Mouse (Mus musculus): ENCODE data around the gene Col28a1. TPM values are rescaled to one million over a fixed set of nuclear protein-coding genes. Genes with fewer than 3 reads are reported as not detected.
"Not testable (repeated sequence)": the region's sequence is repeated elsewhere in the genome, so short reads cannot be mapped to it uniquely, and the experiment has no call there.

Gene Col28a1
- polyA plus RNA-seq, 1 experiment, result not detected

DNA sequence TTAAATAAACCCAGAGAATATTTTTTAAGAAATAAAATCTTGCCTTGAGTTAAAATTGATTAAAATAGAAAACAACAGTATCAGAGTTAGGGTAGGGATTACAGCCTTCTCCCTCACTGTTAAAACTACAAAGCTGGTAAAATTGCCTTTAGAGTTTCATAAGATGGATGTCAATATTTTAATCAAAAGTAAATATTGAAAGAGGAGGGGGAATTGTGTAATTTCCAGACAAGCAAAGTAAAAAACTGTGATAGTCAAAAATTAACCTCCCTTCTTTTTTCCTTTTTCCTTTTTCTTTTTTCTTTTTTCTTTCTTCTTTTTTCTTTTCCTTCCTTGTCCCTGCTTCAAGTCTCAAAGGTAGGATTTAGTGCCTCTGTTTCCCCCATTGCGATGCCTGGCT lies 146.6 kb downstream of the Col28a1 start:
- H3K4me3 ChIP-seq (ENCODE audit: insufficient read depth, low read length), result no peak overlapping the region
- no peak for TF ChIP-seq CTCF (IDR thresholded peaks at IDR 0.05; ENCODE audit: low read depth, low read length)
- TF ChIP-seq POLR2A (IDR thresholded peaks at IDR 0.05; ENCODE audit: borderline replicate concordance, low read depth, low read length), result no peak

DNA sequence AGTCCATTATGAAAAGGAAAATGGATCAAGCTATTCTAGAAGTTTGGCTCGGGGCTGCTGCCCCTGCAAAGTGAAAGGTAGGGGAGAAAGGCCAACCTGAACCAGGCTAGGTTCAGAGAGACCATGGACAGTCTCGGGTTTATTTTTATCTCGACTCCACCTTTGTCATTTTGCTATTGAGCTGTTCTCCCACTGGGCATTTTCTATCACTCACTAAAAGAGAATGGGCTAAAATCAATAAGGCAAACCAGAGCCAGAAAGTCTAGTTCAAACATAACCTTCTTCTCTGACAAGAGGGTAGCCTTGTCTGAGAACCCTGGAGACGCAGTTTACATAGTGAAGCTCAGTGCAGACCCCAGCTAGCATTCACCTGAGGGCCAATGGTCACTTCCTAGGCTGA lies 163.7 kb downstream of the Col28a1 start:
- Histone ChIP-seq H3K4me1 (ENCODE audit: control insufficient read depth, insufficient read depth, low read length) (no peaks in the 10 kb centered on the region), H3K4me3 (ENCODE audit: insufficient read depth, low read length) (no peak overlapping the region), H3K27ac (ENCODE audit: insufficient read depth, low read depth, low read length) (no peak overlapping the region)
- TF ChIP-seq CTCF (IDR thresholded peaks at IDR 0.05; ENCODE audit: low read depth, low read length) (no peak), POLR2A (IDR thresholded peaks at IDR 0.05; ENCODE audit: borderline replicate concordance, low read depth, low read length) (no peak)

More for the DNA sequence above, 146.6 kb downstream of the Col28a1 start:
- H3K27ac ChIP-seq (ENCODE audit: insufficient read depth, low read depth, low read length), result no peak overlapping the region
- no peaks in the 10 kb centered on the region for H3K4me1 ChIP-seq (ENCODE audit: control insufficient read depth, insufficient read depth, low read length)

DNA sequence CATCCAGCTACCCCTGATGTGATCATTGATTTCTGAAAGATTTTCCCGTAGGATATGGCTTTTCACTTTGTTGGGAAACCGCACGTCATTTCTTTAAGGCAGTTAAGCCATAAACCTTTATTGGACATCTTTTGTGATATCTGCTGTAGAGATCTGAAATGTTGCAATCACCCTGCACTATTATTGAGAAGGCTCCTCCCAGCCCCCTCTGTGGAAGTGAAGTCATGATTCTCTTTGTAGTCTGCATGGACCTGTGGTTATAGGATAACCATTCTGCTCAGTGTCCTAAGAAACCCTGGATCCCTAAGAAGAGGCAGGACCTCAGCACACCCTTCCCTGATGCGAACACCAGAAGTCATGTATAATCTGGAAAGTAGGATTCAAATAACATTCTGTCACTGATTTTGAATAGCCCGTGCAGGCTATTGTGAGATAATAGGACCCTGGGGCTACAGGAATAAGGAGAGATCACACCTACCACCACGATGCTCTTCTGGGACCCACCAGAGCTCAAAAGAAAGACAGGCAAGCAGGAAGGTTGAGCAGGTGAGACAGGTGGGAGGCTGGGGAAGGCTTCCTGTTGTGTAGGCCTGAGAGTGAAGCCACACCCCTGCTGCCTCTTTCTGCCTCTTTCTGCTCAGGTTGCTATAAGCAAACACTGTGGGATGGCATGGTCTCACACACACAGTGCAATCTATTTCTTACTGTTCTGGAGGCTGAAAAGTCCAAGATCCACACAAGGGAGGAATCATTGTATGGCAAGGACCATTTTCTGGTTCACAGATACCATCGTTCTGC lies 166.9 kb downstream of the Col28a1 start:
- TF ChIP-seq CTCF (IDR thresholded peaks at IDR 0.05; ENCODE audit: low read depth, low read length), result no peak
- TF ChIP-seq POLR2A (IDR thresholded peaks at IDR 0.05; ENCODE audit: borderline replicate concordance, low read depth, low read length), result no peak
- Histone ChIP-seq H3K4me1 (ENCODE audit: control insufficient read depth, insufficient read depth, low read length) (no peaks in the 10 kb centered on the region), H3K4me3 (ENCODE audit: insufficient read depth, low read length) (no peak overlapping the region), H3K27ac (ENCODE audit: insufficient read depth, low read depth, low read length) (no peak overlapping the region)

DNA sequence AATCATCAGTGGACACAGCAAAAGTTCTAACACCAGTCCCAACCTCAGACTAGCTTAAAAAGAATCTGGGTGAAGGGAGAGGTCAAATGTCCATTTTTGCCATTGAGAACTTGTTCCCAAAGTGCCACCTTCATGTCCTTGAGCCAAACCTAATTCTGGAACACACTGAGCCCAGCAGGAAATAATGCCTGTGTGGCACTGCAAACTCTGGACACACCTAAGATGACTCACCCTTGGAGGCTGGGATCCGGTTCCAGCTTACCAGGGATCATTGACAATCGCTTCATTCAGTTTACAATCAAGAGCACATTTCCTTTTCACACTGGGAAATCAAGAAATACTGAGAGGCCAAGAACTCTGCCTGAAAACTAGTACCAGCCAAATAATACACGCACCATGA lies 168.9 kb downstream of the Col28a1 start:
- Histone ChIP-seq H3K4me3 (ENCODE audit: insufficient read depth, low read length) (no peak overlapping the region), H3K4me1 (ENCODE audit: control insufficient read depth, insufficient read depth, low read length) (no peaks in the 10 kb centered on the region), H3K27ac (ENCODE audit: insufficient read depth, low read depth, low read length) (no peak overlapping the region)
- no peak for TF ChIP-seq POLR2A (IDR thresholded peaks at IDR 0.05; ENCODE audit: borderline replicate concordance, low read depth, low read length)
- no peak for TF ChIP-seq CTCF (IDR thresholded peaks at IDR 0.05; ENCODE audit: low read depth, low read length)

DNA sequence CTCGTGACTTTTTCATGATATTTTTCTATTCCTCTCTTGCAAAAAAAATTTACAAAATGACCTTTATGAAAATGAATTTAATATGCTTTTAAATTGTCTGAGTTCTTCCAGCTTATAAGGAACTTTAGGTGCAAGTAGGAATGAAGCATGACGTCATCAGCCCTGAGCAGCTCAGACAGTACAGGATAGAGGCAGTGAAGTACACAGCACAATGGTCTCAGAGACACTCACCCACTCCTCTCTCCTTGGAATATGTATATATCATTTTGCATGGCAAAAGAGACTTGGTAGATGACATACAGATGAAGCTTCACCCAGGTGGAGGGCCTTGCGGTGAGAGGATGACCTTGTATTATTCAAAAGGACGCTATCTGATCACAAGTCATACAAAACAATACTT lies 197.7 kb downstream of the Col28a1 start:
- no peak overlapping the region for H3K27ac ChIP-seq (ENCODE audit: insufficient read depth, low read depth, low read length)
- no peak overlapping the region for H3K4me3 ChIP-seq (ENCODE audit: insufficient read depth, low read length)
- H3K4me1 ChIP-seq (ENCODE audit: control insufficient read depth, insufficient read depth, low read length), result no peaks in the 10 kb centered on the region
- TF ChIP-seq POLR2A (IDR thresholded peaks at IDR 0.05; ENCODE audit: borderline replicate concordance, low read depth, low read length), result no peak
- TF ChIP-seq CTCF (IDR thresholded peaks at IDR 0.05; ENCODE audit: low read depth, low read length), result no peak

DNA sequence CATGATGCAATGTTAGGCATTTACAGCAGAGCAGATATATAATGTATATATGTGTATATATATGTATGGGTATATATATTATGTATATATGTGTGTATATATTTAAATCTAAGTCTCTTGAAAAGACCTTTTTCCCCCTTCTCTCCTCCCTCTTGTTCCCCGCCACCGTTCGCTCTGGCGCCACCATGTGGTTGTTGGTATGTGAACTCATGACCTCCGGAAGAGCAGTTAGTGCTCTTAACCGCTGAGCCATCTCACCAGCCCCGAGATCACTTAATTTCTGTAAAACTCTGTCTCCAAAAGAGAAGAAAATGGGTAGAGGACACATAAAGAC lies 208.8 kb downstream of the Col28a1 start:
- H3K27ac ChIP-seq (ENCODE audit: insufficient read depth, low read depth, low read length), result no peak overlapping the region
- H3K4me1 ChIP-seq (ENCODE audit: control insufficient read depth, insufficient read depth, low read length), result no peaks in the 10 kb centered on the region
- H3K4me3 ChIP-seq (ENCODE audit: insufficient read depth, low read length), result peak overlapping the region; percentile 55
- no peak for TF ChIP-seq POLR2A (IDR thresholded peaks at IDR 0.05; ENCODE audit: borderline replicate concordance, low read depth, low read length)
- peak; percentile 68 for TF ChIP-seq CTCF (IDR thresholded peaks at IDR 0.05; ENCODE audit: low read depth, low read length)

DNA sequence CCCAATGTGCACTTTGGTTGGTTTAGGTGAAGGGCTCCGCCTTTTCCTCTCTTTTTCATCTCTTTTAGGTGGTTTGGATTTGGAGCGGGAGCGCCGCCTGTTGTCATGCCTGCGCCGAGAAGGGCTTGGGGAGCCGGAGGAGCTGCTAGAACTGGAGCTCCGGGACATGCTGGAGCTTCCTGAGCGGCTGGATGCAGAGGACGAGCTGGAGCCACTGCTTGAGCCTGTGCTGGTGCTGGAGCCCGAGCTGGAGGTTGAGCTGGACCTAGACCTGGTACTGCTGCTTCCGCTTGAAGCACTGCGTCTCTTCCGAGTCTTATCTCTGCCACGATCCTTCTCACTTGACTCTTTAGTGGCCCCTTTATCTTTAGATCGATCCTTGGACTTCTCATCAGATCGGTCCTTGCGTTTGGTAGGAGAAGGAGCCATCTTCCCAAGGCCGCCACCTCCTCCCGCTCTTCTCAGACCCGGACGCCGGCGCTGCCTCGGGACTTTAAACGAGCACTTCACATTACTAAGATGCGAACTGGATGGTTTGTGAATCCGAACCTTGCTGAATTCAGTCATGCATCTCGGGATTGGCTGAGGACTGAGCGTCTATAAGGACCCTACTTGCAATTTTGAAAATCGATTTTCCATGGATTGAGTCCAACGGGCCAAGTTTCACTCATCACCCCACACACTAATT lies 209.3 kb downstream of the Col28a1 start:
- H3K4me1 ChIP-seq (ENCODE audit: control insufficient read depth, insufficient read depth, low read length); H3K27ac ChIP-seq (ENCODE audit: insufficient read depth, low read depth, low read length): not testable (repeated sequence)
- peak overlapping the region; percentile 55 for H3K4me3 ChIP-seq (ENCODE audit: insufficient read depth, low read length)

DNA sequence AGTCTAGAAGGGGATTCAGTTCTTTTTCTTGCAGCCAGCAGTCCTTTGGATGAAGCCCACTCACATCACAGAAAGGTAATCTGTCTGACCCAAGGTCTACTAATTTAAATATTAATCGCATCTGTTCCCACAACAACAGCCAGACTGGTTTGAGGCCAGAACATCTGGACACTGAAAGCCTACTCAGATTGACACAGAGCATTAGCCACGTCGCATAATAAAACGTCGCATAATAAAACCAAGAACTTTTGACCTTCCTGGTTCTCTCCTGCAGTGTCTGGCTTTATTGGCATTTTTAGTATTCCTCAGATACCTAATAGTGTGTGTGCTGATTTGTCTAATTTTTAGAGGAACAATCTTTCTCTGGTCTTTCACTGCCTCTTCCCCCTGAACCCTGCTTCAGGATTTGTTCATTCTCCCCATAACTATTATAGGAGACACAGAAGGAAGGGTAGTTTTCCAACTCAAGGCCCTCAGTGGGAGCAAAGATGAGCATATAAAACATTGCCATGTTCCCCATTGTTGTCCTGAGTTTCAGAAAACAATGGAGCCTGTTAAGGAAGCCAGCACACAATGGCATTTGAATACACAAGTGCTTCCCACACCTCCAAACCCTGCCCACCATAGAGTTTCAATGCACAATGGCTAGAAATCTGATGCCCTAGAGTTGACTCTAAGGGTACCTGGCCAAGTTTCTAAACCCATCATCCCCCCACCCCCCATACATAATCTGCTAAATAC lies 221.2 kb downstream of the Col28a1 start:
- TF ChIP-seq CTCF (IDR thresholded peaks at IDR 0.05; ENCODE audit: low read depth, low read length) (no peak), POLR2A (IDR thresholded peaks at IDR 0.05; ENCODE audit: borderline replicate concordance, low read depth, low read length) (no peak)
- Histone ChIP-seq H3K4me1 (ENCODE audit: control insufficient read depth, insufficient read depth, low read length) (0 out of 2 replicates have a peak, but pooled peaks cover 2% of the 10 kb centered on the region), H3K4me3 (ENCODE audit: insufficient read depth, low read length) (no peak overlapping the region), H3K27ac (ENCODE audit: insufficient read depth, low read depth, low read length) (no peak overlapping the region)

DNA sequence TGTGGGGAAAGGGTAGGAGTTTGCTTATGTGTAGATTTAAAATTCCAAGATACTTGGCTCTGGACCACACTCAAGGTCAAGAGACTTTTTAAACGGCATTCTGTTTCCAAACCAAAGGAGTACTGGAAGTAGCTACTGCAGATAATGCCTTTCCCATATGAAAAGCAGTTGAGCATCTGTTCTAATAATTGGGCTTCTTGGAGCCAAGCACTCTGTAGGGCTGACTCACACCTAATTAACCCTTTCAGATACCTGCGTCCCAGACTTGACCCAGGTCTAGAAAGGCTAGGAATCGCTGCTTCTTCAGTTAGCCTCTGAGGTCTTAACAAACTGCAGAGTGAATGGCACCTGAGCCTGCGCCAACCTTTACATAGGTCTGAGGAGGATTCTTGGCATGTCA lies 223.0 kb downstream of the Col28a1 start:
- Histone ChIP-seq H3K27ac (ENCODE audit: insufficient read depth, low read depth, low read length) (no peak overlapping the region), H3K4me1 (ENCODE audit: control insufficient read depth, insufficient read depth, low read length) (0 out of 2 replicates have a peak, but pooled peaks cover 2% of the 10 kb centered on the region)
- TF ChIP-seq POLR2A (IDR thresholded peaks at IDR 0.05; ENCODE audit: borderline replicate concordance, low read depth, low read length) (no peak), CTCF (IDR thresholded peaks at IDR 0.05; ENCODE audit: low read depth, low read length) (no peak)

More for the DNA sequence above, 223.0 kb downstream of the Col28a1 start:
- H3K4me3 ChIP-seq (ENCODE audit: insufficient read depth, low read length), result no peak overlapping the region

Data from bone marrow macrophage, adult 2 months (primary cell).